Mouse (Mus musculus): ENCODE data around the gene St7.

GRCm38 (mm10) chr6:17932806-17933205, 240.1 kb downstream of the St7 start:
- TF ChIP-seq CTCF (IDR thresholded peaks at IDR 0.05; ENCODE audit: control insufficient read depth, insufficient read depth, low read length): no peak
- TF ChIP-seq POLR2A (IDR thresholded peaks at IDR 0.05; ENCODE audit: borderline replicate concordance, control insufficient read depth, low read depth, low read length): no peak
